Mouse (Mus musculus) MEL (cell line): ENCODE data around the gene Olfr1055.

Experiments used
- CTCF ChIP-seq, 3 experiments: IDR thresholded peaks in 2 of 3; conservative IDR thresholded peaks in 1 of 3; 2 replicates each; pipeline ENCODE4 v1.5.1; 2011 to 2012; ENCODE audit warnings: low read length in 3 of 3, low read depth in 2 of 3, mild to moderate bottlenecking in 2 of 3, improper control_type of control experiment in 1 of 3, inconsistent platforms in 1 of 3, mixed read lengths in 1 of 3, moderate library complexity in 1 of 3; ENCODE audit not compliant: control insufficient read depth in 1 of 3, insufficient read depth in 1 of 3, poor library complexity in 1 of 3, severe bottlenecking in 1 of 3
- EP300 ChIP-seq, 2 experiments: IDR thresholded peaks; 2 replicates each; pipeline ENCODE4 v1.6.1; 2011; ENCODE audit warnings: improper control_type of control experiment in 2 of 2, low read length in 2 of 2, low read depth in 1 of 2, mild to moderate bottlenecking in 1 of 2
- NRF1 ChIP-seq: IDR thresholded peaks from 2 replicates; pipeline ENCODE4 v1.6.1; 2014; ENCODE audit warnings: low read depth, mild to moderate bottlenecking, inconsistent platforms, low read length, improper control_type of control experiment, moderate library complexity; ENCODE audit not compliant: poor library complexity, insufficient read depth, severe bottlenecking
- POLR2A ChIP-seq, 2 experiments: IDR thresholded peaks; 2 replicates each; pipeline ENCODE4 v1.6.1; 2011 to 2012; ENCODE audit warnings: low read length in 2 of 2, mild to moderate bottlenecking in 2 of 2, control low read depth in 1 of 2, improper control_type of control experiment in 1 of 2, low read depth in 1 of 2, moderate library complexity in 1 of 2; ENCODE audit not compliant: control insufficient read depth in 1 of 2, insufficient read depth in 1 of 2, poor library complexity in 1 of 2
- POLR2AphosphoS2 ChIP-seq: IDR thresholded peaks from 2 replicates; pipeline ENCODE4 v1.6.1; 2011; ENCODE audit warnings: low read length, improper control_type of control experiment
- RAD21 ChIP-seq: IDR thresholded peaks from 2 replicates; pipeline ENCODE4 v1.6.1; 2011; ENCODE audit warnings: mild to moderate bottlenecking, low read depth, low read length, improper control_type of control experiment
- UBTF ChIP-seq: IDR thresholded peaks from 2 replicates; pipeline ENCODE4 v1.6.1; 2012; ENCODE audit warnings: low read depth, mild to moderate bottlenecking, inconsistent platforms, low read length, improper control_type of control experiment, moderate library complexity, borderline replicate concordance; ENCODE audit not compliant: insufficient read depth
- ZC3H11A ChIP-seq: IDR thresholded peaks from 2 replicates; pipeline ENCODE4 v1.6.1; 2012; ENCODE audit warnings: low read depth, mild to moderate bottlenecking, inconsistent platforms, low read length, improper control_type of control experiment

DNA sequence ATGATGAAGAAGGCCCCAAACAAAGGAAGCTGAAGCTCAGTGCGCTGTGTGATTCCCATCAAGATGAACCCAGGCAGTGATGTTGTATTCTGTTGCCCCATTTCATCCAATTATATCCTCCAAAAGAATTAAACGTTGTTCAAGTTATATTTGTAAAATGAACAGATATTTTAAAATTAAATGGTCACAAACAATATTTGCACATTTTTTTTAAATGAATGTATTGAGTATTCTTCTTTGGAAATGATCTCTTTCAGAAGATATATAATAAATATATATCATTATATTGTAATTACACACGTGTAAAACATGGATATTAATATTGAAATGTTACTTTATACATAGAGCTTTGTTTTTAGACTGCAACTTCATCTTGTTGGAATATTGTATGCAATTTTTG, 34.9 kb downstream of the Olfr1055 start, which contains the start of gene Olfr1053:
- TF ChIP-seq POLR2AphosphoS2, result no peak
- no peak for TF ChIP-seq EP300 (IDR thresholded peaks at IDR 0.05; ENCODE audit: low read depth in 1 of 2, low read length in 2 of 2)
- no peak for TF ChIP-seq ZC3H11A
- no peak for TF ChIP-seq POLR2A (IDR thresholded peaks at IDR 0.05; ENCODE audit: control insufficient read depth in 1 of 2, insufficient read depth in 1 of 2, low read depth in 1 of 2, low read length in 2 of 2, poor library complexity in 1 of 2)
- no peak for TF ChIP-seq RAD21
- no peak for TF ChIP-seq CTCF (IDR thresholded peaks at IDR 0.05 in 2 of 3, conservative IDR thresholded peaks at IDR 0.05 in 1 of 3; ENCODE audit: control insufficient read depth in 1 of 3, insufficient read depth in 1 of 3, low read depth in 2 of 3, low read length in 3 of 3, poor library complexity in 1 of 3, severe bottlenecking in 1 of 3)
- no peak for TF ChIP-seq UBTF
- TF ChIP-seq NRF1, result no peak
